Mouse (Mus musculus) layer of hippocampus, adult 2 months (tissue): Measurements from ENCODE around the gene Fbxo17. TPM values are rescaled to one million over a fixed set of nuclear protein-coding genes. Genes with fewer than 3 reads are reported as not detected.
A peak's percentile ranks its signal among the peaks of the same experiment; 100 is the strongest.
"Not testable (repeated sequence)": the region's sequence is repeated elsewhere in the genome, so short reads cannot be mapped to it uniquely, and the experiment has no call there.

Experiments used
- DNase-seq, 2 experiments: peaks; one replicate each; pipeline ENCODE4 v3.0.0; 2022; ENCODE audit warnings: low spot score in 2 of 2
- H3K27ac ChIP-seq: fragments of 200-600 bp; 2 replicates; pipeline ENCODE4 v1.8.1; 2022
- H3K4me3 ChIP-seq: fragments of 200-600 bp; 2 replicates; pipeline ENCODE4 v1.8.1; 2022; ENCODE audit warnings: mild to moderate bottlenecking
- CTCF ChIP-seq: fragments of 200-600 bp; conservative IDR thresholded peaks from 2 replicates; pipeline ENCODE4 v1.8.1; 2022; ENCODE audit warnings: antibody characterized with exemption, mild to moderate bottlenecking, moderate library complexity
- total RNA-seq, 2 experiments: library from RNA; stranded (reverse); gene quantifications; 2 replicates each; pipeline ENCODE4 v1.2.3; 2021

The Fbxo17 gene
- total RNA-seq, 2 experiments from 2014 or later = 0.98 to 1.4 TPM

DNA sequence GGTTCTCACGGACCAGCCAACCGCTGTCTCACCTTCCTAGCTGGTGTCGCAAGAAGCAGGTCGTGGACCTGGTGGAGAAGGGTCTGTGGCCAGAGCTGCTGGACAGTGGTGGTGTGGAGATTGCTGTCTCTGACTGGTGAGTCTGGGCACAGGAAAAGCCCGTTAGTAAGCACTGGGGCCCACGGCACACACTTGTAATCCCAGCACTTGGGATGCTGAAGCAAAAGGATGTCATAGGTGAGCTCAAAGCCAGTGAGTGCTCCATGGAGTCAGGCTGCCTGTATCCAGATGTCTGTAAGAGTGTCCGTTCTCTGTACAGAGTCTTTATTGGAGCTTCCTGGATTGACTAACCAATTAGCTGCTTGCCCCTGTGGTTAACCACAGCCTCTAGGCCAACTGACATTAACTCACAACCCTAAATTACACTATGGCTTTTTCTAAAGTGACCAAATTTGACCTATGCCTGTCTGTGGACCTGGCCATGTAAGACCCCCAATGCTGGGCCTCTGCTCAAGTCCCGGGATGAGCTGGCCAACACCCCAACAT, 21.6 kb upstream of the Fbxo17 start:
- DNase-seq = no peak
- H3K27ac ChIP-seq = no peak overlapping the region
- no peak overlapping the region for H3K4me3 ChIP-seq
- TF ChIP-seq CTCF = no peak

DNA sequence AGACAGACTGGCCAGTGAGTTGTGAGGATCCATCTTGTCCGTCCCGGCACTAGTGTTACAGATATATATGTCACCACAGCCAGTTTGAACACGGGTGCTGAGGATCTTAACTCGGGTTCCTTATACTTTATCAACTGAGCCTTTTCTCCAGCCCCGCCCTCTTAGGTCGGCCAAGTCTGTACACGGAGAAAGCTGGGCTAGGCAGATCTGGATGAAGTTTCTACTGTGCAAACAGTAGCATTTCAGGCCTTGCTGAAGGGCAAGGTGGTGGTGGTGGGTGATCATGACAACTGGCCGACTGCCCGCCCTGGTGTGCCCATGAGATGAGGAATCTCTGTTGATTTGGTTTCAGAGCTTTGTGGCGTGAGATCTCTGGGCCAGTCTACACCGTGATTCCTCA, 19.3 kb upstream of the Fbxo17 start:
- H3K27ac ChIP-seq = no peak overlapping the region
- DNase-seq = no peak
- no peak for TF ChIP-seq CTCF
- H3K4me3 ChIP-seq = no peak overlapping the region

- Histone ChIP-seq H3K27ac (no peak overlapping the region), H3K4me3 (no peak overlapping the region)
- peak; percentile 33; the same call in 1 of the 2 replicates for TF ChIP-seq CTCF
- no peak for DNase-seq
These were observed 16.3 kb upstream of the Fbxo17 start for GRCm38 (mm10) chr7:28700269-28700668.

- H3K4me3 ChIP-seq = not testable (repeated sequence)
These were observed 15.3 kb upstream of the Fbxo17 start for GRCm38 (mm10) chr7:28701306-28701705.

GRCm38 (mm10) chr7:28702601-28703143, 13.9 kb upstream of the Fbxo17 start:
- no peak overlapping the region for H3K27ac ChIP-seq
- H3K4me3 ChIP-seq = no peak overlapping the region
- TF ChIP-seq CTCF = no peak
- no peak for DNase-seq

More at GRCm38 (mm10) chr7:28701306-28701705, 15.3 kb upstream of the Fbxo17 start:
- not testable (repeated sequence) for H3K27ac ChIP-seq, DNase-seq

- Histone ChIP-seq H3K4me3 (no peak overlapping the region), H3K27ac (no peak overlapping the region)
- DNase-seq = no peak
- no peak for TF ChIP-seq CTCF
These were observed 7.2 kb upstream of the Fbxo17 start for GRCm38 (mm10) chr7:28709454-28709853.

DNA sequence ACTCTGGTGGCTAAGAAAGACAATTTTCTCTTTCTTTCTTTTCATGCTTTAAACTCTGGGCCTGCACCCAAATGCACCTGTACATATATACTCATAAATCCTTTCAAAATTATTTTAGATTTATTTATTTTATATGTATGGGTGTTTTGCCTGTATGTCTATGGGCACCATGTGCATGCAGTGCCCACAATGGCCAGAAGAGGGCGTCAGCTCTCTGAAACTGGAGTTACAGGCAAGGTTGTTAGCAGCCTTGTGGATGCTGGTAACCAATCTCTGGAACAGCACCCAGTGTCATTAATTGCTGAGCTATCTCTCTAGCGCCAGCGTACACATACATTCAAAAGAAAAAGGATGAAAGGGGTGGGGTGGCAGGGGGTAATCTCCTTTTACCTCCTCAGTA, 5.6 kb upstream of the Fbxo17 start:
- no peak for DNase-seq
- peak; percentile 60 for TF ChIP-seq CTCF
- H3K4me3 ChIP-seq = no peak overlapping the region
- H3K27ac ChIP-seq = no peak overlapping the region

DNA sequence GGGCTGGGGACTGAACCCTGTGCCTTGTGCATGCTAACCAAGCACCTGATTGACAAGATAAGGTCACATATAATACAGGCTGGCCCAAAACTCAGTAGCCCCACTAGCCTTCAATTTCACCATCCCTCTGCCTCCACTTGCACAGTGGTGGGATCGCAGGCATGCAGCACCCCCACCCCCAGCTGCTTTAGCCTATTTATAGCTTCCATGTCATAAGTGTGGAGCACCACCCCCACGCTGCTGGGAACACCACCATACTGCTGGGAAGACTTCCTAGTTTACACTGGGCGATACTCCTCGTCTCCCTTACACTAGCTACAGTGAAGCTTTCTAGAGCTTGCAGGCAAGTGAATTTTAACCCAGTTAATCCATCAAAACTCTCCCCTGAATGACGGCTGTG, 1.9 kb upstream of the Fbxo17 start:
- DNase-seq = peak; percentile 49 to 58
- Histone ChIP-seq H3K27ac (0 out of 2 replicates have a peak overlapping the region, but pooled peaks have one; percentile 7), H3K4me3 (no peak overlapping the region)
- TF ChIP-seq CTCF = no peak

GRCm38 (mm10) chr7:28715598-28715997, 1.0 kb upstream of the Fbxo17 start:
- Histone ChIP-seq H3K4me3 (no peak overlapping the region), H3K27ac (no peak overlapping the region)
- no peak for DNase-seq
- TF ChIP-seq CTCF = peak; percentile 45

- no peak for DNase-seq
- H3K4me3 ChIP-seq = no peak overlapping the region
- no peak overlapping the region for H3K27ac ChIP-seq
- no peak for TF ChIP-seq CTCF
These were observed 1.1 kb downstream of the Fbxo17 start for GRCm38 (mm10) chr7:28717726-28718125.

DNA sequence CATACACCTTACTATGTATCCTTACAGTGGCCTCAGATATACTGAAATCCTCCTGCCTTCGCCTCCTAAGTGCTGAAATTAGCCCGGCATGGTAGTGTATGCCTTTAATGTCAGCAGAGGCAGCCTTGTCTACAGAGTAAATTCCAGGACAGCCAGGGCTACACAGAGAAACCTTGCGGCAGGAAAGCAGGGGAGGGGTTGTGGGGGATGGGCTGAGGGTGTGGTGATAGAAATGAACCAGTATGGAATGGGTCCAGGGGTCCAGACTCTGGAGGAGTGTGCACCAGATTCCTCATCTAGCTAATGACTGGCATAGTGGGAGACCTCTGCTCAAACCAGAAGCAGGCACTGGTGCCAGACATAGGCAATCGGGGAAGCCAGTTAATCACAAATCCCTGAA, 2.6 kb downstream of the Fbxo17 start:
- no peak for TF ChIP-seq CTCF
- H3K27ac ChIP-seq = no peak overlapping the region
- DNase-seq = no peak
- no peak overlapping the region for H3K4me3 ChIP-seq

- no peak overlapping the region for H3K4me3 ChIP-seq
- DNase-seq = no peak
- no peak for TF ChIP-seq CTCF
- no peak overlapping the region for H3K27ac ChIP-seq
These were observed 3.0 kb downstream of the Fbxo17 start for GRCm38 (mm10) chr7:28719650-28720049.

DNA sequence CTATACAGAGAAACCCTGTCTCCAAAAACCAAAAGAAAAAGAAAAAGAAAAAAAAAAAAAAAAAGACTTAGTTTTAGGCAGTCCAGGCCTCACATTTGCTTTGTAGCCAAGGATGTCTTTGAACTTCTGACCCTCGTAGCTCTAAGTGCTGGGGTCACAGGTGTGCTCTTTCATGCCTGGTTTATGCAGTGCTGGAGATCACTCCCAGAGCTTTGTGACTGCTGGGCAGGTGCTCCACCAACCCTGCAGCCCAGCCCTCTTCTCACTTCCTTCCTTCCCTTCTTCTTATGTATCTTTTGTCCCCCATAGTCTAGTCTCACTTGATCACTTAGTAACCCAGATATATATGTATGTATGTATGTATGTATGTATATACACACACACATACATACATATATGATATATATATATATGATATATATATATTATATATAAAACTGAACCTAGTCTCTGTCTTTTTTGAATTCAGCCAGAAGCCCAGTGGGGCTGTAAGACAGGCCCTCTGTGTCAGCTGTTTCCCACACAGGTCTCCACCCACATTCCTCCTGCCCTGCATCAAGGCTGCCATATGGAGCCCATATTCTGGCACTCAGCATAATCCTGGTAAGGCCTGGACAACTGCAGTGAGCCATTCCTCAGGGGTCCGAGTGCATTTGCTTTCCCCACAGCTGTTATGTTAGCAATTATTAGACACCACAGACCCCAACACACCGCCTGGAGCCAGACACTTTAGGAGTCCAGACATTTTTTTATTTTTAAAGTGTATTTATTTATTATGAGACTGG, 4.3 kb downstream of the Fbxo17 start:
- no peak overlapping the region for H3K4me3 ChIP-seq
- no peak for DNase-seq
- no peak for TF ChIP-seq CTCF
- H3K27ac ChIP-seq = no peak overlapping the region

GRCm38 (mm10) chr7:28722079-28722478, 5.5 kb downstream of the Fbxo17 start:
- no peak overlapping the region for H3K27ac ChIP-seq
- no peak overlapping the region for H3K4me3 ChIP-seq
- TF ChIP-seq CTCF = peak; percentile 35
- no peak for DNase-seq
